Mouse (Mus musculus) liver, adult 2 months (tissue): ENCODE measurements around the gene Tsku. TPM values are rescaled to one million over a fixed set of nuclear protein-coding genes. Genes with fewer than 3 reads are reported as not detected.

Source experiments
- DNase-seq: peaks from one replicate; pipeline ENCODE4 v3.0.0-alpha.2; 2011; ENCODE audit warnings: low read depth, low spot score; ENCODE audit errors: extremely low read depth
- H3K27ac ChIP-seq: fragments of 200-500 bp; replicated peaks from 2 replicates; pipeline ENCODE4 v1.5.1; 2012; ENCODE audit warnings: low read depth, mild to moderate bottlenecking, control low read depth, inconsistent platforms, low read length; ENCODE audit not compliant: insufficient read depth
- H3K27me3 ChIP-seq: fragments of 200-500 bp; 2 replicates; pipeline ENCODE4 v1.6.1; 2012; ENCODE audit warnings: mild to moderate bottlenecking, moderate library complexity, low read length, inconsistent platforms; ENCODE audit not compliant: control insufficient read depth, insufficient read depth
- H3K36me3 ChIP-seq: fragments of 200-500 bp; 2 replicates; pipeline ENCODE4 v1.6.1; 2012; ENCODE audit warnings: low read length, inconsistent platforms; ENCODE audit not compliant: control insufficient read depth, insufficient read depth
- H3K4me1 ChIP-seq: fragments of 200-500 bp; 2 replicates; pipeline ENCODE4 v1.6.1; 2011; ENCODE audit warnings: low read length; ENCODE audit not compliant: control insufficient read depth, insufficient read depth
- H3K4me3 ChIP-seq: fragments of 200-500 bp; 2 replicates; pipeline ENCODE4 v1.5.1; 2011; ENCODE audit warnings: low read depth, mild to moderate bottlenecking, control low read depth, low read length, moderate library complexity; ENCODE audit not compliant: insufficient read depth
- H3K79me2 ChIP-seq: fragments of 200-500 bp; 2 replicates; pipeline ENCODE4 v1.6.1; 2012; ENCODE audit warnings: inconsistent platforms, mild to moderate bottlenecking, low read length, moderate library complexity; ENCODE audit not compliant: control insufficient read depth, insufficient read depth
- H3K9ac ChIP-seq: fragments of 200-500 bp; 2 replicates; pipeline ENCODE4 v1.6.1; 2012; ENCODE audit warnings: low read depth, mild to moderate bottlenecking, control low read depth, inconsistent platforms, low read length
- CTCF ChIP-seq: fragments of 200-500 bp; IDR thresholded peaks from 2 replicates; pipeline ENCODE4 v1.5.1; 2011; ENCODE audit warnings: low read depth, low read length, control low read depth
- POLR2A ChIP-seq: fragments of 200-500 bp; IDR thresholded peaks from 2 replicates; pipeline ENCODE4 v1.6.1; 2011; ENCODE audit warnings: low read length, control low read depth; ENCODE audit not compliant: insufficient read depth; ENCODE audit errors: extremely low read depth
- WGBS: fragments of 180-500 bp; shearing (Covaris S2); methylation state at CpG from one replicate; pipeline ENCODE4 v1.1.7; 2018; 5-methylcytosine and 5-hydroxymethylcytosine counted together
- polyA plus RNA-seq: library from polyadenylated mRNA; depleted of rRNA; stranded (reverse); fragments of >200 nt; gene quantifications from 2 replicates; pipeline ENCODE4 v1.2.3, GENCODE M21; 2012
- total RNA-seq: library from RNA; depleted of rRNA; stranded (reverse); fragments of >200 nt; gene quantifications from 2 replicates; pipeline ENCODE4 v1.2.3, GENCODE M21; 2014

The Tsku gene
- total and polyA plus RNA-seq, 2 experiments = 15.4 to 57.1 TPM

GRCm38 (mm10) chr7:98340343-98340742 is 20.8 kb downstream of the Tsku start:
- WGBS = 68% methylated on average over 5 of the region's 5 CpGs
- Histone ChIP-seq H3K9ac (no peak overlapping the region), H3K79me2 (no peaks in the 10 kb centered on the region), H3K27me3 (no peaks in the 10 kb centered on the region), H3K27ac (no peak overlapping the region), H3K36me3 (no peaks in the 10 kb centered on the region), H3K4me3 (no peak overlapping the region), H3K4me1 (peaks cover 3% of the 10 kb centered on the region; the same call in 1 of the 2 replicates)
- no peak for DNase-seq
- TF ChIP-seq POLR2A (no peak), CTCF (no peak)

- WGBS = 69% methylated on average over 3 of the region's 3 CpGs
- H3K79me2 ChIP-seq = no peaks in the 10 kb centered on the region
- H3K36me3 ChIP-seq = no peaks in the 10 kb centered on the region
- TF ChIP-seq POLR2A = no peak
- TF ChIP-seq CTCF = no peak
- no peak overlapping the region for H3K27ac ChIP-seq
- no peak for DNase-seq
- no peaks in the 10 kb centered on the region for H3K27me3 ChIP-seq
- H3K4me1 ChIP-seq = peaks cover 21% of the 10 kb centered on the region
- no peak overlapping the region for H3K4me3 ChIP-seq
- H3K9ac ChIP-seq = no peak overlapping the region
Measured at GRCm38 (mm10) chr7:98333987-98334386, 27.1 kb downstream of the Tsku start.

GRCm38 (mm10) chr7:98333507-98333906 is 27.6 kb downstream of the Tsku start:
- no peak overlapping the region for H3K4me3 ChIP-seq
- TF ChIP-seq POLR2A (no peak), CTCF (no peak)
- no peaks in the 10 kb centered on the region for H3K36me3 ChIP-seq
- peak; percentile 95 for DNase-seq
- peaks cover 21% of the 10 kb centered on the region for H3K4me1 ChIP-seq
- 0 out of 2 replicates have a peak overlapping the region, but pooled peaks have one; percentile 22 for H3K27ac ChIP-seq
- H3K27me3 ChIP-seq = no peaks in the 10 kb centered on the region
- H3K9ac ChIP-seq = no peak overlapping the region
- WGBS = 38% methylated on average over 5 of the region's 5 CpGs
- H3K79me2 ChIP-seq = no peaks in the 10 kb centered on the region

DNA sequence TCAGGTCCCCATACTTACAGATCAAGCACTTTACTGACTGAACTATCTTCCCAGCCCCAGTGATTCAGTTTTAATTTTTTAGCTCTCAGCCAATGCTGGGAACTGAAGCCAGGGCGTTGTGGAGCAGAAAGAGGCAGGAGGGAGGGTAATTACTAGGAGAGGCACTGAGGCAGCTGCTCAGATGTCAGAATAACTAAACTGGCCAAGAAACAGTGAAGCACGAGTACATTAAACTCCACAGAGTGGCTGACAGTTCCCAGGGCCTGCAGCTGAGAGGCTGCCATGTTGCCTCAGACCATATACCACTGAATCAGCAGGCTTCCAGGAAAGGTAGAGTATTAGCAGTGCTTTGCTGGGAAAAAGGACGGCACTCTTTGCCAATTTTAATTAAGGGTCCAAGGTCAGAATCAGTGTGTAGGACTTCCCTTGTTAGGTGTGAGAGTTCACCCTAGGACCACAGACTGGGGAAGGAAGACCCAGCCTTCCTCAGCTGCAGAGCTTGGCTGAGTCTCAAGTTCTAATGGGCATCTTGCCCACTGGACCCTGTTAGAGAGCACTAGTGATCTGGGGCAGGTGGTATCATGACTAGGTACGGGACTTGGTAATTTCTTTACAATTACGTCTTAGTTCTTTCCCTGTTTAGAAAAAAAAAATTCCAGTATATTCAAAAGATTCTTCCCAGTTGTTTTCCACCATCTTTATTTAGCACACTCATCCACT is 28.3 kb downstream of the Tsku start:
- Histone ChIP-seq H3K27me3 (no peaks in the 10 kb centered on the region), H3K4me1 (peaks cover 21% of the 10 kb centered on the region), H3K79me2 (no peaks in the 10 kb centered on the region), H3K36me3 (no peaks in the 10 kb centered on the region), H3K4me3 (no peak overlapping the region), H3K27ac (peak overlapping the region; percentile 22; the same call in 1 of the 2 replicates), H3K9ac (no peak overlapping the region)
- no peak for TF ChIP-seq CTCF
- TF ChIP-seq POLR2A = no peak
- WGBS = 41% methylated on average over 5 of the region's 5 CpGs
- DNase-seq = peak; percentile 61

- 24% methylated on average over 3 of the region's 3 CpGs for WGBS
- DNase-seq = peak; percentile 43
- peaks cover 21% of the 10 kb centered on the region for H3K4me1 ChIP-seq
- H3K79me2 ChIP-seq = no peaks in the 10 kb centered on the region
- H3K9ac ChIP-seq = no peak overlapping the region
- H3K4me3 ChIP-seq = no peak overlapping the region
- peak overlapping the region; percentile 15 for H3K27ac ChIP-seq
- TF ChIP-seq POLR2A (no peak), CTCF (no peak)
- H3K27me3 ChIP-seq = no peaks in the 10 kb centered on the region
- no peaks in the 10 kb centered on the region for H3K36me3 ChIP-seq
Measured at GRCm38 (mm10) chr7:98331932-98332331, 29.2 kb downstream of the Tsku start.

DNA sequence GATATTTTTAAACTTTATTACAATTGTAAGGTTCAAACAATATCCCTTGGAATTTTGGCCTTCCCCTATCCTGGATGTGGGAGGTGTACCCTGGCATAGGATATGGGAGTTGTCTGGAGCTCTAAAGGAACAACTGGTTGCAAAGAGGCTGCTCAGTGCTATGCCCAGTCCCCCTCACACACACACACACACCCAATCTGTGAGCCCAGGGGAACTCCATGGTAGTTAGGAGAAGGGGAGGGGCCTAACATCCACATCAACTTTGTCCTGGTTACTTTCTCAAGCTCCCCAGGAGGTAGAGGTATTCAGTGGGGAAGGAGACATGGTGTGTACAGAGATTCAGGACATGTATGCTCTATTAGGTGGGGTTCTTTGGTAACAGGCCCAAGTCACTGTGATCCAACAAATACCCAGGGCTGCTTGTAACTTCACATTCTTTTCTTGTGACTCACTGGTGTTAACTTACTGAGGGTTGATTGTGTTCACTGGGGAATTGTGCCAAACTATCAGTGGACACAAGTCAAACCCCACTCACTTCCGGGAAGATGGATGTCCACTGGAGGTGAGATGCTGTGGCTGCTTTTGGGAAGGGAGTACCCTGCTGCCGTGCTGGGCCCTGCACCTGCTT is 30.6 kb downstream of the Tsku start:
- no peak overlapping the region for H3K9ac ChIP-seq
- H3K27me3 ChIP-seq = no peaks in the 10 kb centered on the region
- H3K27ac ChIP-seq = no peak overlapping the region
- H3K4me1 ChIP-seq = peaks cover 21% of the 10 kb centered on the region
- WGBS = 78% methylated on average over 2 of the region's 2 CpGs
- H3K79me2 ChIP-seq = no peaks in the 10 kb centered on the region
- no peaks in the 10 kb centered on the region for H3K36me3 ChIP-seq
- no peak for TF ChIP-seq POLR2A
- no peak for TF ChIP-seq CTCF
- H3K4me3 ChIP-seq = no peak overlapping the region
- DNase-seq = no peak
